Mouse (Mus musculus) liver, postnatal 0 days (tissue): ENCODE measurements around the gene Dnm3. TPM values are rescaled to one million over a fixed set of nuclear protein-coding genes. Genes with fewer than 3 reads are reported as not detected.
A peak's percentile ranks its signal among the peaks of the same experiment; 100 is the strongest.

Experiments used
- ATAC-seq: fragments of 200-750 bp; cut with Nextera tagmentation; 2 replicates; pipeline ENCODE4 v1.8.0; 2017; ENCODE audit warnings: mild to moderate bottlenecking, moderate library complexity
- DNase-seq: peaks from one replicate; pipeline ENCODE4 v3.0.0-alpha.2; 2016
- H3K27ac ChIP-seq: fragments of 300-500 bp; sonication (generic); 2 replicates; pipeline ENCODE4 v1.5.1; 2014; ENCODE audit warnings: antibody characterized with exemption, moderate library complexity, mild to moderate bottlenecking, low read depth
- H3K27me3 ChIP-seq: fragments of 300-500 bp; sonication (generic); 2 replicates; pipeline ENCODE4 v1.6.1; 2014; ENCODE audit warnings: low read length, control low read depth, mixed read lengths; ENCODE audit not compliant: insufficient read depth
- H3K36me3 ChIP-seq: fragments of 300-500 bp; sonication (generic); replicated peaks from 2 replicates; pipeline ENCODE4 v1.6.1; 2014; ENCODE audit warnings: mild to moderate bottlenecking, control low read depth, low read length, moderate library complexity, mixed read lengths; ENCODE audit not compliant: insufficient read depth
- H3K4me1 ChIP-seq: fragments of 300-500 bp; sonication (generic); 2 replicates; pipeline ENCODE4 v1.6.1; 2014; ENCODE audit warnings: antibody characterized with exemption, mild to moderate bottlenecking, control low read depth; ENCODE audit not compliant: insufficient read depth
- H3K4me2 ChIP-seq: fragments of 300-500 bp; sonication (generic); 2 replicates; pipeline ENCODE4 v1.6.1; 2014; ENCODE audit warnings: low read depth, mild to moderate bottlenecking, low read length, moderate library complexity, mixed read lengths
- H3K4me3 ChIP-seq: fragments of 300-500 bp; sonication (generic); 2 replicates; pipeline ENCODE4 v1.5.1; 2014; ENCODE audit warnings: low read depth, low read length
- H3K9ac ChIP-seq: fragments of 300-500 bp; sonication (generic); replicated peaks from 2 replicates; pipeline ENCODE4 v1.6.1; 2014; ENCODE audit warnings: mild to moderate bottlenecking, moderate library complexity
- H3K9me3 ChIP-seq: fragments of 300-500 bp; sonication (generic); 2 replicates; pipeline ENCODE4 v1.6.1; 2016; ENCODE audit warnings: mild to moderate bottlenecking, control low read depth, low read length, mixed read lengths
- CTCF ChIP-seq: sonication (generic); IDR thresholded peaks from 2 replicates; pipeline ENCODE4 v1.5.1; 2016; ENCODE audit warnings: antibody characterized with exemption, low read depth
- EP300 ChIP-seq: IDR thresholded peaks from 2 replicates; pipeline ENCODE4 v1.6.1; 2016; ENCODE audit warnings: antibody characterized with exemption, low read depth, mild to moderate bottlenecking
- WGBS: fragments of 180-500 bp; shearing (Covaris S2); extraction: QIAGEN DNeasy Blood & Tissue Kit; methylation state at CpG from one replicate; pipeline ENCODE4 v1.1.7; 2014; ENCODE audit not compliant: insufficient replicate concordance; 5-methylcytosine and 5-hydroxymethylcytosine counted together
- polyA plus RNA-seq: library from polyadenylated mRNA; unstranded; fragments of >200 nt; fragmentation: Nextera tagmentation; extraction: Ambion mirVana; gene quantifications from 2 replicates; pipeline ENCODE4 v1.2.1, GENCODE M21; 2015

Gene Dnm3
- polyA plus RNA-seq, 1 experiment from 2014 or later: 0.14 TPM

GRCm38 (mm10) chr1:162043788-162044717 lies 433.8 kb downstream of the Dnm3 start:
- Histone ChIP-seq H3K4me2 (no peak overlapping the region), H3K9ac (no peak overlapping the region), H3K4me1 (peaks cover 5% of the 10 kb centered on the region), H3K9me3 (no peaks in the 10 kb centered on the region), H3K36me3 (no peaks in the 10 kb centered on the region), H3K27ac (no peak overlapping the region), H3K27me3 (no peaks in the 10 kb centered on the region), H3K4me3 (no peak overlapping the region)
- ATAC-seq (no peak), DNase-seq (no peak)
- no peak for TF ChIP-seq EP300
- no peak for TF ChIP-seq CTCF
- WGBS: 54% methylated on average over 8 of the region's 8 CpGs

- H3K4me2 ChIP-seq: no peak overlapping the region
- H3K9ac ChIP-seq: no peak overlapping the region
- no peaks in the 10 kb centered on the region for H3K27me3 ChIP-seq
- ATAC-seq (no peak), DNase-seq (no peak)
- 52% methylated on average over 1 of the region's 1 CpGs for WGBS
- H3K9me3 ChIP-seq: no peaks in the 10 kb centered on the region
- no peak overlapping the region for H3K4me3 ChIP-seq
- no peak for TF ChIP-seq CTCF
- TF ChIP-seq EP300: no peak
- H3K27ac ChIP-seq: no peak overlapping the region
- H3K4me1 ChIP-seq: peaks cover 7% of the 10 kb centered on the region
- no peaks in the 10 kb centered on the region for H3K36me3 ChIP-seq
These were observed 434.6 kb downstream of the Dnm3 start for GRCm38 (mm10) chr1:162043216-162043615.

DNA sequence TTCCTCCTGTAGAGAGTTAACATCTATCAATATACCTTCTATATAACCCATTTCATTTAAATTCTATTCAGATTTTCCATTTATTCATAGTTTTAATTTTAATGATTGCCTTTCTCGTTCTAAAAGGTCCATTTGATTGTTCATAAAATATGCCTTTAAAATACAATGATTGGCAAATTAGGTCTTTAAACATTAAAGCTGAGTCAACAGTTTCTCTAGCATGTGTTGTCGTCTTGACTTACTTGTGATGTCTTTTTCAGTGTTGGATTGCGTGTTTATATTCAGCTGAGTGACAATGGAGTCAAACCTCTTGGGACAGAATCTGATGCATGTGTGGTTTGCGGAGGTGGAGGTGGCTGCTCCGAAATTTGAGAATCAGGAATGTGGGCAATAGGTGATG lies 435.4 kb downstream of the Dnm3 start:
- no peak overlapping the region for H3K27ac ChIP-seq
- H3K4me3 ChIP-seq: no peak overlapping the region
- ATAC-seq (no peak), DNase-seq (no peak)
- H3K36me3 ChIP-seq: no peaks in the 10 kb centered on the region
- 82% methylated on average over 5 of the region's 5 CpGs for WGBS
- no peak overlapping the region for H3K4me2 ChIP-seq
- H3K4me1 ChIP-seq: peaks cover 10% of the 10 kb centered on the region
- H3K27me3 ChIP-seq: no peaks in the 10 kb centered on the region
- H3K9ac ChIP-seq: no peak overlapping the region
- TF ChIP-seq EP300 (no peak), CTCF (no peak)
- no peaks in the 10 kb centered on the region for H3K9me3 ChIP-seq

DNA sequence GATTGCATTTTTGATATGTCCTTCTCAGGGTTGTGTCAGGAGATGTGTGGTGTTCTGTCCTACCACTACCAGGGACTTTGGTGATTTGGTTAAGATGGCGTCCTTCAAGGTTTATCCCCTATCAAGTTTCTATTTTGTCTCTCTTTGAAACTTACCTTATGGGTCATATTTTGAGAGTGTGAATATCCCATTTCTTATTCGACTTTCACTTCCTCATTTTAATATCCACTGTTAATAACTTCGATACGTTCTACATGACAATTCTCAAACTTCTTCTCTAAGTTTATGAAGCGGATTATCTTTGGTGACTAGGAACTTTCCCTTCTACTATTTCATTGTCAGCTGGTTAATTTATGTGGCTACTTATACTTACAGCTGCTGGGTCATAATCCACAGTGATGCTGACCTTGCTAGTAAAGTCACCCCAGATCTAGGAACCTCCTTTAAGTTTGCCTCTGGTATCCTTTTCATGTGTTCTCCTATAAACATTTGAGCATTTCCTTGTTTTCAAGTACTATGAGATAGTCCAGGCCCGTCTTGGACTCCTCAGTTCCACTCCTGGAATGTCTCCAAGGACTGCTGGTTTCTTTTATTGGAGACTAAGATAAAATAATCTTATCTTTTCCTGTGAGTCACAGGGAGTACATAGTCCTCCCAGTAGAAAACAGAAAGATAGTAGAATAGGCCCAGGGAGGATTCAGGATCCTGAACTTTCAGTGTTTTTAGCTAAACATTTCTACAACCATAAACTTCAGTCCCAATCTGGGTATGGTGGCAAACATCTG lies 437.2 kb downstream of the Dnm3 start:
- ATAC-seq (no peak), DNase-seq (no peak)
- H3K27ac ChIP-seq: 0 out of 2 replicates have a peak overlapping the region, but pooled peaks have one; percentile 23
- H3K9ac ChIP-seq: no peak overlapping the region
- no peaks in the 10 kb centered on the region for H3K27me3 ChIP-seq
- H3K4me2 ChIP-seq: no peak overlapping the region
- no peak overlapping the region for H3K4me3 ChIP-seq
- peaks cover 13% of the 10 kb centered on the region for H3K4me1 ChIP-seq
- TF ChIP-seq EP300 (peak; percentile 34; the same call in 1 of the 2 replicates), CTCF (no peak)
- H3K36me3 ChIP-seq: no peaks in the 10 kb centered on the region
- 59% methylated on average over 6 of the region's 6 CpGs for WGBS
- no peaks in the 10 kb centered on the region for H3K9me3 ChIP-seq

GRCm38 (mm10) chr1:162039808-162040207 lies 438.0 kb downstream of the Dnm3 start:
- no peak overlapping the region for H3K9ac ChIP-seq
- peaks cover 13% of the 10 kb centered on the region for H3K4me1 ChIP-seq
- H3K9me3 ChIP-seq: no peaks in the 10 kb centered on the region
- no peak overlapping the region for H3K4me3 ChIP-seq
- H3K27ac ChIP-seq: 0 out of 2 replicates have a peak overlapping the region, but pooled peaks have one; percentile 12
- H3K4me2 ChIP-seq: no peak overlapping the region
- no peaks in the 10 kb centered on the region for H3K36me3 ChIP-seq
- TF ChIP-seq EP300 (no peak), CTCF (no peak)
- ATAC-seq (no peak), DNase-seq (no peak)
- 50% methylated on average over 7 of the region's 7 CpGs for WGBS
- no peaks in the 10 kb centered on the region for H3K27me3 ChIP-seq

- H3K9me3 ChIP-seq: no peaks in the 10 kb centered on the region
- H3K4me3 ChIP-seq: no peak overlapping the region
- H3K4me1 ChIP-seq: peaks cover 13% of the 10 kb centered on the region
- no peaks in the 10 kb centered on the region for H3K27me3 ChIP-seq
- ATAC-seq (no peak), DNase-seq (no peak)
- TF ChIP-seq CTCF (no peak), EP300 (no peak)
- H3K27ac ChIP-seq: peak overlapping the region; percentile 34; the same call in 1 of the 2 replicates
- no peak overlapping the region for H3K4me2 ChIP-seq
- 42% methylated on average over 9 of the region's 9 CpGs for WGBS
- H3K36me3 ChIP-seq: no peaks in the 10 kb centered on the region
- H3K9ac ChIP-seq: no peak overlapping the region
These were observed 438.7 kb downstream of the Dnm3 start for GRCm38 (mm10) chr1:162039011-162039595.
